Mouse (Mus musculus): ENCODE measurements around the gene Abca4.

DNA sequence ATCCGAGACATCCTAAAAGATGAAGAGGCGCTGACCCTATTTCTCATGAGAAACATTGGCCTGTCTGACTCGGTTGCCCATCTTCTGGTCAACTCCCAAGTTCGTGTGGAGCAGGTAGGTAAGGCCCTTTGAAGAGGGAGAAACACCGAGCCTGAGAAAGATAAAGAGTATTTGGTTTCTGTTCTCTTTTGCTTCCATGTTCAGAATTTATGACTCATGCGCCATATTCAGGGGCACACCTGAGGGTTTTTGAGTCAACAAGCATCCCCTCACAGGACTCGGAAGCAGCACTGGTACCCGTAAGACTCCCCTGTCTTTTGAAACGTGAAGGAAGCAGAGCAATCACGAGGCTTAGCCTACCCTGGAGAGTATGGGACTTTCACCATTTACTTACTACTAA, 18.3 kb downstream of the Abca4 start:
- TF ChIP-seq CTCF (IDR thresholded peaks at IDR 0.05; ENCODE audit: low read depth): no peak
- no peak for TF ChIP-seq EP300 (optimal IDR thresholded peaks at IDR 0.05)
